15 mouse cellular contexts compared by ENCODE assay signal in the genomic region with DNA sequence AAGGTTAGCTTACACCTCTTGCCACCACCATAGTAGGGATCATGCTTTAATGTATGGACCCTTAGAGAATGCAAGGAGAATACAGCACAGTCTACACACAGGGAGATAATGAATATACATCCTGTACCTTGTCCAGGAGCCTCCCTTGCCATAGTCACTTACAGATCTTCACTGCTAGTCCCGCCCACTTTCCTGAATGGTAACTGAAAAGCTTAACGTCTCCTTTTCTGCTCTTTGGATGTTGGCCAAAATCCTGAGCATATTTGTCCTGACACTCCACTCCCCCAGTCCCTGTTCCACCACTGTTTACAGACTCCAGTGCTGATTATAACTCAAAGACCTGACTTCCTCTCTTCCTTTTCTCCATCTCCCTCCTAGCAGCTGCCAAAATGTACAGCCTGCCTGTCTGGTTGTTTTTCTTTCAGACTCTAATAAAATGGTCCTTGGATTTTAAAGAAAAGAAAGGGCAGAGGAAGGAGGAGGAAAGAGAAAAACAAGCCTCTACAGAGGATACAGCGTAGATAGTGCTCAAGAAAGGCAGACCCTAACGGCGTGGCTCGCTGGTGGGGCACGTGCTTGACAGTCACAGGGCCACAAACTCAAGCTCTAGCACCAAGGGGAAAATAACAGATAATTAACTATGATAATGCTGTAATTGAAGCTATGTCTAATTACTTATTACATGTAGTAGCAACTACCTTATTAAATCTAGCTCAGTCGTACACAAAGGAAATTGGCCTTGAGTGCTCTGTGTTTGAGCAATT. TPM values are rescaled to one million over a fixed set of nuclear protein-coding genes. Genes with fewer than 3 reads are reported as not detected.
DNase-seq lines count a peak whose midpoint lies in the region; ATAC-seq and TF ChIP-seq lines count a peak whose summit lies in the region.
"Had no signal": no experiment of that assay in that cellular context is flagged by ENCODE, and none has a peak within 500 bp of the region (broad histone marks: within the 10 kb centered on the region; RNA-seq: fewer than 3 reads in every experiment).

No protein-coding gene starts in this region.

- no peak overlapping the region for H3K4me2 ChIP-seq in limb, embryonic 13.5 days (replicated peaks)
- H3K4me2 ChIP-seq: embryonic facial prominence, embryonic 13.5 days; limb, embryonic 15.5 days had no signal

- no peak for ATAC-seq in limb, embryonic 13.5 days (ENCODE audit: low FRiP score, low read depth)

- peak overlapping the region; percentile 2; the same call in 1 of the 2 replicates for H3K27ac ChIP-seq in limb, embryonic 13.5 days
- H3K27ac ChIP-seq in limb, embryonic 10.5 days, result no peak overlapping the region
- no peak overlapping the region for H3K27ac ChIP-seq in thymus, adult 2 months (ENCODE audit: control insufficient read depth, insufficient read depth, low read length)
- H3K27ac ChIP-seq: embryonic facial prominence, embryonic 13.5 days; limb, embryonic 15.5 days had no signal

- DNase-seq in heart, adult 11 months, result peak; percentile 83
- DNase-seq in heart, postnatal 36 days, result no peak
- no peak for DNase-seq in limb, embryonic 10.5 days (ENCODE audit: low spot score)
- DNase-seq in brain, embryonic 14.5 days (ENCODE audit: low read depth), result peak; percentile 78
- DNase-seq in kidney, postnatal 14 days, result peak; percentile 41
- no peak for DNase-seq in ovary, postnatal 14 days (ENCODE audit: low spot score)
- no peak for DNase-seq in thymus, adult 2 months
- DNase-seq: adrenal gland, postnatal 36 days; B cell, adult 2 months; cerebellum, adult 9-10 months; gastrocnemius, postnatal 10 days; layer of hippocampus, adult 9-11 months had no signal

- no peak overlapping the region for H3K9ac ChIP-seq in limb, embryonic 13.5 days
- H3K9ac ChIP-seq: embryonic facial prominence, embryonic 13.5 days; limb, embryonic 15.5 days had no signal

- peaks cover 54% of the 10 kb centered on the region for H3K36me3 ChIP-seq in limb, embryonic 13.5 days
- H3K36me3 ChIP-seq in limb, embryonic 10.5 days, result peaks cover 69% of the 10 kb centered on the region
- peaks cover 11% of the 10 kb centered on the region for H3K36me3 ChIP-seq in thymus, adult 2 months (ENCODE audit: control insufficient read depth, insufficient read depth, low read length)

- no peaks in the 10 kb centered on the region for H3K9me3 ChIP-seq in limb, embryonic 13.5 days
- no peaks in the 10 kb centered on the region for H3K9me3 ChIP-seq in limb, embryonic 10.5 days (replicated peaks)
- H3K9me3 ChIP-seq: embryonic facial prominence, embryonic 13.5 days; limb, embryonic 15.5 days had no signal

- H3K4me1 ChIP-seq in limb, embryonic 13.5 days, result peaks cover 11% of the 10 kb centered on the region
- H3K4me1 ChIP-seq in limb, embryonic 10.5 days, result no peaks in the 10 kb centered on the region
- H3K4me1 ChIP-seq in thymus, adult 2 months (replicated peaks; ENCODE audit: control insufficient read depth, insufficient read depth, low read length), result no peaks in the 10 kb centered on the region

- no peak for TF ChIP-seq POLR2A in brain, embryonic 14.5 days (IDR thresholded peaks at IDR 0.05; ENCODE audit: borderline replicate concordance, extremely low read depth, insufficient read depth, insufficient read length, poor library complexity, severe bottlenecking)
- no peak for TF ChIP-seq POLR2A in thymus, adult 2 months (IDR thresholded peaks at IDR 0.05; ENCODE audit: control insufficient read depth, extremely low read depth, insufficient read depth, low read length, poor library complexity)

- no peak for TF ChIP-seq CTCF in brain, embryonic 14.5 days (IDR thresholded peaks at IDR 0.05; ENCODE audit: borderline replicate concordance, extremely low read depth, insufficient read depth, insufficient read length)
- no peak for TF ChIP-seq CTCF in thymus, adult 2 months (IDR thresholded peaks at IDR 0.05; ENCODE audit: borderline replicate concordance, control insufficient read depth, extremely low read depth, insufficient read depth, low read length, poor library complexity)

- WGBS in limb, embryonic 13.5 days, result 75% methylated on average over 8 of the region's 8 CpGs
- WGBS in limb, embryonic 10.5 days, result 92% methylated on average over 8 of the region's 8 CpGs
- WGBS in thymus, adult 2 months, result 92% methylated on average over 8 of the region's 8 CpGs

- H3K4me3 ChIP-seq in limb, embryonic 13.5 days, result no peak overlapping the region
- no peak overlapping the region for H3K4me3 ChIP-seq in limb, embryonic 10.5 days
- H3K4me3 ChIP-seq in thymus, adult 2 months (ENCODE audit: control insufficient read depth, insufficient read depth, low read length), result no peak overlapping the region
- H3K4me3 ChIP-seq: embryonic facial prominence, embryonic 13.5 days; limb, embryonic 15.5 days had no signal

- intact Hi-C loops in heart, postnatal 36 days (cut with DNase I), result no loop called here

- H3K27me3 ChIP-seq in limb, embryonic 13.5 days, result no peaks in the 10 kb centered on the region
- H3K27me3 ChIP-seq in limb, embryonic 10.5 days (ENCODE audit: low read depth, poor library complexity, severe bottlenecking), result no peaks in the 10 kb centered on the region
- no peaks in the 10 kb centered on the region for H3K27me3 ChIP-seq in thymus, adult 2 months (ENCODE audit: control insufficient read depth, insufficient read depth, low read length)
- H3K27me3 ChIP-seq: embryonic facial prominence, embryonic 13.5 days; limb, embryonic 15.5 days had no signal

RNA-seq across cellular contexts. Expression of gene Ric8b, which starts 59.4 kb away (rescaled TPM):
- total RNA-seq in heart, postnatal 36 days (2021), result 10 to 100 TPM; 35.5 to 40.9 TPM
- polyA plus RNA-seq in limb, embryonic 13.5 days (2015; fragmentation: Nextera tagmentation; extraction: Ambion mirVana), result 28.6 and 30.1 TPM in 2 replicates
- 25.1 and 28.5 TPM in 2 replicates for polyA plus RNA-seq in limb, embryonic 10.5 days (2016; fragmentation: Nextera tagmentation; extraction: Ambion mirVana)
- 48.0 and 52.1 TPM in 2 replicates for polyA plus RNA-seq in brain, embryonic 14.5 days (2012; rRNA removed)
- 15.0 and 17.6 TPM in 2 replicates for polyA plus RNA-seq in thymus, adult 2 months (2012; rRNA removed)

Comparison
In these comparisons a context has a peak if more than half of its experiments do, and no peak if none do; other contexts are left out.
1. DNase-seq: peak in heart, adult 11 months (single experiment), brain, embryonic 14.5 days (single experiment) and kidney, postnatal 14 days (single experiment); none in heart, postnatal 36 days (0 of 2), limb, embryonic 10.5 days (single experiment), ovary, postnatal 14 days (single experiment) and thymus, adult 2 months (single experiment).